Mouse (Mus musculus) limb, embryonic 12.5 days (tissue): Measurements from ENCODE around the gene Nmral1. TPM values are rescaled to one million over a fixed set of nuclear protein-coding genes. Genes with fewer than 3 reads are reported as not detected.
A peak's percentile ranks its signal among the peaks of the same experiment; 100 is the strongest.
"Not testable (repeated sequence)": the region's sequence is repeated elsewhere in the genome, so short reads cannot be mapped to it uniquely, and the experiment has no call there.

Source experiments
- ATAC-seq: fragments of 200-750 bp; cut with Nextera tagmentation; 2 replicates; pipeline ENCODE4 v1.8.0; 2017; ENCODE audit warnings: low read depth, moderate TSS enrichment; ENCODE audit not compliant: insufficient number of reproducible peaks, insufficient read depth, low FRiP score, low TSS enrichment
- H3K27ac ChIP-seq: fragments of 300-500 bp; sonication (generic); 2 replicates; pipeline ENCODE4 v1.5.1; 2016; ENCODE audit warnings: mild to moderate bottlenecking, moderate library complexity
- H3K27me3 ChIP-seq: fragments of 300-500 bp; sonication (generic); 2 replicates; pipeline ENCODE4 v1.6.1; 2016; ENCODE audit warnings: mild to moderate bottlenecking, moderate library complexity
- H3K36me3 ChIP-seq: fragments of 300-500 bp; sonication (generic); 2 replicates; pipeline ENCODE4 v1.6.1; 2016; ENCODE audit warnings: mild to moderate bottlenecking, moderate library complexity
- H3K4me1 ChIP-seq: fragments of 300-500 bp; sonication (generic); replicated peaks from 2 replicates; pipeline ENCODE4 v1.6.1; 2016
- H3K4me2 ChIP-seq: fragments of 300-500 bp; sonication (generic); 2 replicates; pipeline ENCODE4 v1.6.1; 2016; ENCODE audit warnings: mild to moderate bottlenecking, moderate library complexity
- H3K4me3 ChIP-seq: fragments of 300-500 bp; sonication (generic); replicated peaks from 2 replicates; pipeline ENCODE4 v1.5.1; 2016; ENCODE audit warnings: mild to moderate bottlenecking
- H3K9ac ChIP-seq: fragments of 300-500 bp; sonication (generic); replicated peaks from 2 replicates; pipeline ENCODE4 v1.6.1; 2016; ENCODE audit warnings: mild to moderate bottlenecking, moderate library complexity
- H3K9me3 ChIP-seq: fragments of 300-500 bp; sonication (generic); 2 replicates; pipeline ENCODE4 v1.6.1; 2016; ENCODE audit warnings: mild to moderate bottlenecking, moderate library complexity
- WGBS: fragments of 180-500 bp; shearing (Covaris S2); methylation state at CpG from one replicate; pipeline ENCODE4 v1.1.7; 2016; 5-methylcytosine and 5-hydroxymethylcytosine counted together
- polyA plus RNA-seq: library from polyadenylated mRNA; unstranded; fragments of >200 nt; fragmentation: Nextera tagmentation; extraction: Ambion mirVana; gene quantifications from 2 replicates; pipeline ENCODE4 v1.2.1, GENCODE M21; 2016

Nmral1 gene
- polyA plus RNA-seq, 1 experiment from 2014 or later, result 191 TPM

- Histone ChIP-seq H3K4me3 (no peak overlapping the region), H3K9me3 (no peaks in the 10 kb centered on the region), H3K27ac (no peak overlapping the region), H3K4me2 (no peak overlapping the region), H3K4me1 (peaks cover 7% of the 10 kb centered on the region; the same call in 1 of the 2 replicates), H3K9ac (no peak overlapping the region), H3K36me3 (peaks cover 79% of the 10 kb centered on the region), H3K27me3 (no peaks in the 10 kb centered on the region)
- no peak for ATAC-seq
- 92% methylated on average over 17 of the region's 17 CpGs for WGBS
Measured at GRCm38 (mm10) chr16:4713861-4714710, 5.1 kb downstream of the Nmral1 start.

GRCm38 (mm10) chr16:4711173-4711572 lies 8.0 kb downstream of the Nmral1 start:
- no peaks in the 10 kb centered on the region for H3K27me3 ChIP-seq
- peaks cover 100% of the 10 kb centered on the region for H3K36me3 ChIP-seq
- 94% methylated on average over 4 of the region's 4 CpGs for WGBS
- no peak overlapping the region for H3K9ac ChIP-seq
- no peaks in the 10 kb centered on the region for H3K4me1 ChIP-seq
- no peak for ATAC-seq
- H3K27ac ChIP-seq, result no peak overlapping the region
- no peak overlapping the region for H3K4me3 ChIP-seq
- no peaks in the 10 kb centered on the region for H3K9me3 ChIP-seq
- no peak overlapping the region for H3K4me2 ChIP-seq

- 67% methylated on average over 4 of the region's 4 CpGs for WGBS
- Histone ChIP-seq H3K27ac (no peak overlapping the region), H3K9ac (no peak overlapping the region), H3K4me1 (no peaks in the 10 kb centered on the region), H3K27me3 (no peaks in the 10 kb centered on the region), H3K4me2 (no peak overlapping the region), H3K4me3 (no peak overlapping the region), H3K36me3 (peaks cover 99% of the 10 kb centered on the region), H3K9me3 (no peaks in the 10 kb centered on the region)
- ATAC-seq, result no peak
Measured at GRCm38 (mm10) chr16:4705541-4705940, 13.6 kb downstream of the Nmral1 start.

GRCm38 (mm10) chr16:4702646-4703045 lies 16.5 kb downstream of the Nmral1 start:
- WGBS, result 80% methylated on average over 1 of the region's 1 CpGs

GRCm38 (mm10) chr16:4701211-4701610 lies 17.9 kb downstream of the Nmral1 start:
- Histone ChIP-seq H3K27me3 (no peaks in the 10 kb centered on the region), H3K4me3 (no peak overlapping the region), H3K9ac (no peak overlapping the region), H3K9me3 (no peaks in the 10 kb centered on the region), H3K36me3 (peaks cover 98% of the 10 kb centered on the region), H3K27ac (no peak overlapping the region), H3K4me2 (no peak overlapping the region), H3K4me1 (no peaks in the 10 kb centered on the region)
- 90% methylated on average over 3 of the region's 3 CpGs for WGBS
- no peak for ATAC-seq

More at GRCm38 (mm10) chr16:4702646-4703045, 16.5 kb downstream of the Nmral1 start:
- no peak overlapping the region for H3K9ac ChIP-seq
- ATAC-seq, result no peak
- peaks cover 99% of the 10 kb centered on the region for H3K36me3 ChIP-seq
- H3K4me2 ChIP-seq, result no peak overlapping the region
- no peak overlapping the region for H3K27ac ChIP-seq
- H3K27me3 ChIP-seq, result no peaks in the 10 kb centered on the region
- no peaks in the 10 kb centered on the region for H3K9me3 ChIP-seq
- H3K4me1 ChIP-seq, result no peaks in the 10 kb centered on the region
- no peak overlapping the region for H3K4me3 ChIP-seq

GRCm38 (mm10) chr16:4689371-4689770 lies 29.8 kb downstream of the Nmral1 start:
- not testable (repeated sequence) for H3K9ac ChIP-seq, H3K4me1 ChIP-seq, H3K9me3 ChIP-seq, H3K27me3 ChIP-seq, ATAC-seq, H3K27ac ChIP-seq, H3K4me3 ChIP-seq, H3K4me2 ChIP-seq
- peaks cover 73% of the 10 kb centered on the region for H3K36me3 ChIP-seq
- WGBS, result 97% methylated on average over 4 of the region's 4 CpGs

- peak overlapping the region; percentile 92 for H3K4me2 ChIP-seq
- peaks cover 24% of the 10 kb centered on the region for H3K36me3 ChIP-seq
- no peaks in the 10 kb centered on the region for H3K27me3 ChIP-seq
- no peak overlapping the region for H3K27ac ChIP-seq
- peak overlapping the region; percentile 67 for H3K4me3 ChIP-seq
- no peaks in the 10 kb centered on the region; the same call in 1 of the 2 replicates for H3K9me3 ChIP-seq
- WGBS, result under 1% methylated on average over 9 of the region's 9 CpGs
- peak overlapping the region; percentile 76 for H3K9ac ChIP-seq
- ATAC-seq, result no peak
- peaks cover 7% of the 10 kb centered on the region for H3K4me1 ChIP-seq
Measured at GRCm38 (mm10) chr16:4684457-4684791, 34.7 kb downstream of the Nmral1 start.

GRCm38 (mm10) chr16:4683581-4684456 lies 35.3 kb downstream of the Nmral1 start:
- peak overlapping the region; percentile 79 for H3K27ac ChIP-seq
- H3K27me3 ChIP-seq, result no peaks in the 10 kb centered on the region
- peaks cover 10% of the 10 kb centered on the region for H3K4me1 ChIP-seq
- H3K36me3 ChIP-seq, result peaks cover 19% of the 10 kb centered on the region
- peak overlapping the region; percentile 76 for H3K9ac ChIP-seq
- WGBS, result under 1% methylated on average over 54 of the region's 54 CpGs
- H3K4me2 ChIP-seq, result peak overlapping the region; percentile 92
- H3K4me3 ChIP-seq, result peak overlapping the region; percentile 67
- no peaks in the 10 kb centered on the region for H3K9me3 ChIP-seq
- ATAC-seq, result peak; percentile 88

GRCm38 (mm10) chr16:4683193-4683580 lies 36.0 kb downstream of the Nmral1 start:
- 24% methylated on average over 9 of the region's 9 CpGs for WGBS
- peaks cover 15% of the 10 kb centered on the region for H3K36me3 ChIP-seq
- peak overlapping the region; percentile 79 for H3K27ac ChIP-seq
- ATAC-seq, result no peak
- H3K27me3 ChIP-seq, result no peaks in the 10 kb centered on the region
- peak overlapping the region; percentile 28; the same call in 1 of the 2 replicates for H3K9ac ChIP-seq
- peak overlapping the region; percentile 92 for H3K4me2 ChIP-seq
- peaks cover 15% of the 10 kb centered on the region for H3K4me1 ChIP-seq
- no peaks in the 10 kb centered on the region for H3K9me3 ChIP-seq
- peak overlapping the region; percentile 67 for H3K4me3 ChIP-seq

- 74% methylated on average over 4 of the region's 4 CpGs for WGBS
- no peak overlapping the region for H3K9ac ChIP-seq
Measured at GRCm38 (mm10) chr16:4682628-4683179, 36.5 kb downstream of the Nmral1 start.

GRCm38 (mm10) chr16:4680922-4681455 lies 38.2 kb downstream of the Nmral1 start:
- not testable (repeated sequence) for H3K9ac ChIP-seq, ATAC-seq, H3K27ac ChIP-seq, H3K27me3 ChIP-seq, H3K9me3 ChIP-seq, H3K4me2 ChIP-seq, H3K4me3 ChIP-seq, H3K36me3 ChIP-seq
- H3K4me1 ChIP-seq, result peaks cover 15% of the 10 kb centered on the region
- WGBS, result 86% methylated on average over 3 of the region's 3 CpGs

More at GRCm38 (mm10) chr16:4682628-4683179, 36.5 kb downstream of the Nmral1 start:
- Histone ChIP-seq H3K36me3 (peaks cover 10% of the 10 kb centered on the region), H3K4me1 (peaks cover 15% of the 10 kb centered on the region), H3K9me3 (no peaks in the 10 kb centered on the region), H3K27ac (no peak overlapping the region), H3K4me2 (peak overlapping the region; percentile 92; the same call in 1 of the 2 replicates), H3K4me3 (peak overlapping the region; percentile 67; the same call in 1 of the 2 replicates), H3K27me3 (no peaks in the 10 kb centered on the region)
- ATAC-seq, result no peak
